7 mouse cellular contexts compared by ENCODE assay signal in genomic region chr7:105580627-105581089, GRCm38 (mm10). TPM values are rescaled to one million over a fixed set of nuclear protein-coding genes. Genes with fewer than 3 reads are reported as not detected.
DNase-seq lines count a peak whose midpoint lies in the region; ATAC-seq lines count a peak whose summit lies in the region.

No protein-coding gene starts in this region.

- H3K4me2 ChIP-seq in heart, embryonic 12.5 days = peak overlapping the region; percentile 84
- peak overlapping the region; percentile 76 for H3K4me2 ChIP-seq in limb, embryonic 12.5 days
- peak overlapping the region; percentile 81 for H3K4me2 ChIP-seq in neural tube, embryonic 13.5 days

- peak; percentile 59 to 65 for DNase-seq in right cerebral cortex, postnatal 10 days (ENCODE audit: low spot score in 2 of 2)
- DNase-seq in right cerebral cortex, adult 2 months (ENCODE audit: low spot score in 2 of 2) = no peak
- DNase-seq in cerebellum, adult 9-10 months = peak; percentile 67
- no peak for DNase-seq in frontal cortex, postnatal 25 days (ENCODE audit: low spot score in 2 of 2)

- peak overlapping the region; percentile 79 for H3K9ac ChIP-seq in heart, embryonic 12.5 days
- peak overlapping the region; percentile 78 for H3K9ac ChIP-seq in limb, embryonic 12.5 days (replicated peaks)
- H3K9ac ChIP-seq in neural tube, embryonic 13.5 days = peak overlapping the region; percentile 88

- peak overlapping the region; percentile 66 for H3K27ac ChIP-seq in heart, embryonic 12.5 days (ENCODE audit: poor library complexity, severe bottlenecking)
- peak overlapping the region; percentile 73 for H3K27ac ChIP-seq in limb, embryonic 12.5 days
- H3K27ac ChIP-seq in neural tube, embryonic 13.5 days (replicated peaks) = peak overlapping the region; percentile 97

- no peaks in the 10 kb centered on the region for H3K9me3 ChIP-seq in heart, embryonic 12.5 days (replicated peaks)
- no peaks in the 10 kb centered on the region for H3K9me3 ChIP-seq in limb, embryonic 12.5 days
- H3K9me3 ChIP-seq in neural tube, embryonic 13.5 days = no peaks in the 10 kb centered on the region

- 2% methylated on average over 18 of the region's 22 CpGs for WGBS in heart, embryonic 12.5 days
- WGBS in limb, embryonic 12.5 days = 3% methylated on average over 15 of the region's 22 CpGs
- WGBS in neural tube, embryonic 13.5 days = under 1% methylated on average over 16 of the region's 22 CpGs

- H3K4me3 ChIP-seq in heart, embryonic 12.5 days = peak overlapping the region; percentile 87
- peak overlapping the region; percentile 66 for H3K4me3 ChIP-seq in limb, embryonic 12.5 days (replicated peaks)
- H3K4me3 ChIP-seq in neural tube, embryonic 13.5 days = peak overlapping the region; percentile 81

- H3K36me3 ChIP-seq in heart, embryonic 12.5 days = no peaks in the 10 kb centered on the region
- no peaks in the 10 kb centered on the region for H3K36me3 ChIP-seq in limb, embryonic 12.5 days
- H3K36me3 ChIP-seq in neural tube, embryonic 13.5 days = no peaks in the 10 kb centered on the region

- peak; percentile 47 for ATAC-seq in heart, embryonic 12.5 days (ENCODE audit: insufficient number of reproducible peaks, low FRiP score)
- ATAC-seq in limb, embryonic 12.5 days (ENCODE audit: insufficient number of reproducible peaks, insufficient read depth, low FRiP score, low TSS enrichment, low read depth) = peak; percentile 57
- ATAC-seq in neural tube, embryonic 13.5 days (ENCODE audit: low read depth) = peak; percentile 78

- H3K27me3 ChIP-seq in heart, embryonic 12.5 days (replicated peaks) = no peaks in the 10 kb centered on the region
- no peaks in the 10 kb centered on the region for H3K27me3 ChIP-seq in limb, embryonic 12.5 days
- H3K27me3 ChIP-seq in neural tube, embryonic 13.5 days = no peaks in the 10 kb centered on the region

- peaks cover 10% of the 10 kb centered on the region for H3K4me1 ChIP-seq in heart, embryonic 12.5 days (replicated peaks)
- H3K4me1 ChIP-seq in limb, embryonic 12.5 days (replicated peaks) = peaks cover 21% of the 10 kb centered on the region
- H3K4me1 ChIP-seq in neural tube, embryonic 13.5 days (replicated peaks) = peaks cover 55% of the 10 kb centered on the region

RNA-seq across cellular contexts. Expression of gene Apbb1, which starts 0.8 kb away (rescaled TPM):
- 48.8 and 52.9 TPM in 2 replicates for polyA plus RNA-seq in heart, embryonic 12.5 days (2016; fragmentation: Nextera tagmentation; extraction: Ambion mirVana)
- polyA plus RNA-seq in limb, embryonic 12.5 days (2016; fragmentation: Nextera tagmentation; extraction: Ambion mirVana) = 62.7 and 66.4 TPM in 2 replicates
- 206 and 248 TPM in 2 replicates for polyA plus RNA-seq in neural tube, embryonic 13.5 days (2015; fragmentation: Nextera tagmentation; extraction: Ambion mirVana)

RNA-seq across cellular contexts. Expression of gene Hpx, which starts 19.3 kb away (rescaled TPM):
- 0.33 and 1.9 TPM in 2 replicates for polyA plus RNA-seq in heart, embryonic 12.5 days (2016; fragmentation: Nextera tagmentation; extraction: Ambion mirVana)
- polyA plus RNA-seq in limb, embryonic 12.5 days (2016; fragmentation: Nextera tagmentation; extraction: Ambion mirVana) = 0.23 and 0.37 TPM in 2 replicates
- 0.21 and 0.26 TPM in 2 replicates for polyA plus RNA-seq in neural tube, embryonic 13.5 days (2015; fragmentation: Nextera tagmentation; extraction: Ambion mirVana)

RNA-seq across cellular contexts. Expression of gene Smpd1, which starts 26.5 kb away (rescaled TPM):
- polyA plus RNA-seq in heart, embryonic 12.5 days (2016; fragmentation: Nextera tagmentation; extraction: Ambion mirVana) = 52.4 and 54.6 TPM in 2 replicates
- 29.9 and 31.4 TPM in 2 replicates for polyA plus RNA-seq in limb, embryonic 12.5 days (2016; fragmentation: Nextera tagmentation; extraction: Ambion mirVana)
- 62.0 and 71.4 TPM in 2 replicates for polyA plus RNA-seq in neural tube, embryonic 13.5 days (2015; fragmentation: Nextera tagmentation; extraction: Ambion mirVana)

RNA-seq across cellular contexts. Expression of gene Trim3, which starts 52.7 kb away (rescaled TPM):
- 27.9 and 30.7 TPM in 2 replicates for polyA plus RNA-seq in heart, embryonic 12.5 days (2016; fragmentation: Nextera tagmentation; extraction: Ambion mirVana)
- 34.4 and 37.4 TPM in 2 replicates for polyA plus RNA-seq in limb, embryonic 12.5 days (2016; fragmentation: Nextera tagmentation; extraction: Ambion mirVana)
- polyA plus RNA-seq in neural tube, embryonic 13.5 days (2015; fragmentation: Nextera tagmentation; extraction: Ambion mirVana) = 84.1 and 85.4 TPM in 2 replicates

RNA-seq across cellular contexts. Expression of gene Timm10b, which starts 59.2 kb away (rescaled TPM):
- polyA plus RNA-seq in heart, embryonic 12.5 days (2016; fragmentation: Nextera tagmentation; extraction: Ambion mirVana) = 142 and 155 TPM in 2 replicates
- 167 and 168 TPM in 2 replicates for polyA plus RNA-seq in limb, embryonic 12.5 days (2016; fragmentation: Nextera tagmentation; extraction: Ambion mirVana)
- polyA plus RNA-seq in neural tube, embryonic 13.5 days (2015; fragmentation: Nextera tagmentation; extraction: Ambion mirVana) = 166 and 168 TPM in 2 replicates

Comparison
In these comparisons a context has a peak if more than half of its experiments do, and no peak if none do; other contexts are left out.
1. DNase-seq: peak in right cerebral cortex, postnatal 10 days (2 of 2) and cerebellum, adult 9-10 months (single experiment); none in right cerebral cortex, adult 2 months (0 of 2) and frontal cortex, postnatal 25 days (0 of 2).
2. Peak in every context shown above with its lines, with median percentiles within 50 percentile points of each other: ATAC-seq, H3K27ac ChIP-seq, H3K4me2 ChIP-seq, H3K4me3 ChIP-seq and H3K9ac ChIP-seq.